Mouse (Mus musculus) bone marrow, adult 2 months (tissue): ENCODE measurements at regions not wholly inside any gene's neighbourhood (a gene's known extent, or its start where the extent isn't known, plus 50 kb on each side); places are given as distances from the start of the nearest gene placed in this dataset.

Experiments
- H3K27ac ChIP-seq: fragments of 200-500 bp; 2 replicates; pipeline ENCODE4 v1.5.1; 2012; ENCODE audit warnings: low read depth, mild to moderate bottlenecking, control low read depth, inconsistent platforms, low read length; ENCODE audit not compliant: control insufficient read depth, poor library complexity, insufficient read depth
- H3K4me1 ChIP-seq: fragments of 200-500 bp; 2 replicates; pipeline ENCODE4 v1.6.1; 2011; ENCODE audit warnings: low read length; ENCODE audit not compliant: control insufficient read depth, insufficient read depth
- H3K4me3 ChIP-seq: fragments of 200-500 bp; replicated peaks from 2 replicates; pipeline ENCODE3; 2011; ENCODE audit warnings: mild to moderate bottlenecking, low read depth, low read length, control low read depth; ENCODE audit not compliant: control insufficient read depth
- CTCF ChIP-seq: fragments of 200-500 bp; IDR thresholded peaks from 2 replicates; pipeline ENCODE4 v1.5.1; 2011; ENCODE audit warnings: low read length, control low read depth; ENCODE audit not compliant: control insufficient read depth, insufficient read depth
- POLR2A ChIP-seq: fragments of 200-500 bp; IDR thresholded peaks from 2 replicates; pipeline ENCODE4 v1.6.1; 2011; ENCODE audit warnings: low read depth, mild to moderate bottlenecking, control low read depth, low read length, borderline replicate concordance; ENCODE audit not compliant: control insufficient read depth
- WGBS: fragments of 180-500 bp; shearing (Covaris S2); methylation state at CpG from one replicate; pipeline ENCODE4 v1.1.7; 2018; 5-methylcytosine and 5-hydroxymethylcytosine counted together

- no peak overlapping the region for H3K4me3 ChIP-seq
- WGBS = 74% methylated on average over 5 of the region's 5 CpGs
- no peak overlapping the region for H3K27ac ChIP-seq
- no peaks in the 10 kb centered on the region for H3K4me1 ChIP-seq
- TF ChIP-seq POLR2A (no peak), CTCF (no peak)
These were observed 591.0 kb downstream of the Hs3st4 start for GRCm38 (mm10) chr7:124573666-124574065.

GRCm38 (mm10) chr7:124581342-124581741, 598.7 kb downstream of the Hs3st4 start:
- no peak for TF ChIP-seq POLR2A
- TF ChIP-seq CTCF = no peak
- WGBS = 84% methylated on average over 2 of the region's 2 CpGs

GRCm38 (mm10) chr7:124585296-124585695, 602.6 kb downstream of the Hs3st4 start:
- Histone ChIP-seq H3K4me1 (no peaks in the 10 kb centered on the region), H3K4me3 (no peak overlapping the region), H3K27ac (no peak overlapping the region)
- TF ChIP-seq CTCF (no peak), POLR2A (no peak)
- WGBS = 76% methylated on average over 1 of the region's 1 CpGs

More at GRCm38 (mm10) chr7:124581342-124581741, 598.7 kb downstream of the Hs3st4 start:
- Histone ChIP-seq H3K4me3 (no peak overlapping the region), H3K4me1 (no peaks in the 10 kb centered on the region), H3K27ac (no peak overlapping the region)

GRCm38 (mm10) chr7:124591369-124591768, 608.7 kb downstream of the Hs3st4 start:
- no peak for TF ChIP-seq POLR2A
- TF ChIP-seq CTCF = no peak
- Histone ChIP-seq H3K27ac (no peak overlapping the region), H3K4me3 (no peak overlapping the region), H3K4me1 (no peaks in the 10 kb centered on the region)

- Histone ChIP-seq H3K27ac (no peak overlapping the region), H3K4me1 (no peaks in the 10 kb centered on the region), H3K4me3 (no peak overlapping the region)
- TF ChIP-seq CTCF (no peak), POLR2A (no peak)
These were observed 610.8 kb downstream of the Hs3st4 start for GRCm38 (mm10) chr7:124593462-124593861.

GRCm38 (mm10) chr7:124600767-124601166, 618.1 kb downstream of the Hs3st4 start:
- 87% methylated on average over 6 of the region's 6 CpGs for WGBS
- Histone ChIP-seq H3K27ac (no peak overlapping the region), H3K4me3 (no peak overlapping the region), H3K4me1 (no peaks in the 10 kb centered on the region)
- TF ChIP-seq POLR2A = no peak
- no peak for TF ChIP-seq CTCF

GRCm38 (mm10) chr7:124604581-124604980, 621.9 kb downstream of the Hs3st4 start:
- TF ChIP-seq POLR2A (no peak), CTCF (no peak)
- no peak overlapping the region for H3K27ac ChIP-seq
- WGBS = 74% methylated on average over 2 of the region's 2 CpGs
- no peak overlapping the region for H3K4me3 ChIP-seq
- no peaks in the 10 kb centered on the region for H3K4me1 ChIP-seq

- H3K27ac ChIP-seq = no peak overlapping the region
- no peaks in the 10 kb centered on the region for H3K4me1 ChIP-seq
- TF ChIP-seq CTCF = no peak
- WGBS = 41% methylated on average over 1 of the region's 1 CpGs
- no peak overlapping the region for H3K4me3 ChIP-seq
These were observed 623.3 kb downstream of the Hs3st4 start for GRCm38 (mm10) chr7:124605978-124606377.

GRCm38 (mm10) chr7:124607061-124607460, 624.4 kb downstream of the Hs3st4 start:
- H3K4me1 ChIP-seq = no peaks in the 10 kb centered on the region
- TF ChIP-seq POLR2A (no peak), CTCF (no peak)
- H3K4me3 ChIP-seq = no peak overlapping the region
- H3K27ac ChIP-seq = no peak overlapping the region
